Mouse (Mus musculus) liver, embryonic 14.5 days (tissue): ENCODE measurements around the gene Ift20. TPM values are rescaled to one million over a fixed set of nuclear protein-coding genes. Genes with fewer than 3 reads are reported as not detected.

Source experiments
- ATAC-seq: fragments of 200-750 bp; cut with Nextera tagmentation; 2 replicates; pipeline ENCODE4 v1.8.0; 2017; ENCODE audit warnings: moderate number of reproducible peaks, mild to moderate bottlenecking, moderate library complexity; ENCODE audit not compliant: insufficient read depth
- DNase-seq, 3 experiments: peaks; one replicate each; pipeline ENCODE4 v3.0.0-alpha.2; 2012 to 2013; ENCODE audit warnings: low read depth in 3 of 3, low spot score in 3 of 3
- H3K27ac ChIP-seq: fragments of 300-500 bp; sonication (generic); 2 replicates; pipeline ENCODE4 v1.5.1; 2014; ENCODE audit warnings: moderate library complexity, mild to moderate bottlenecking, control low read depth, inconsistent platforms
- H3K27me3 ChIP-seq: fragments of 300-500 bp; sonication (generic); 2 replicates; pipeline ENCODE4 v1.6.1; 2014; ENCODE audit warnings: mild to moderate bottlenecking, low read length, moderate library complexity; ENCODE audit not compliant: control insufficient read depth, insufficient read depth
- H3K36me3 ChIP-seq: fragments of 300-500 bp; sonication (generic); replicated peaks from 2 replicates; pipeline ENCODE4 v1.6.1; 2014; ENCODE audit warnings: low read depth; ENCODE audit not compliant: control insufficient read depth, insufficient read depth
- H3K4me1 ChIP-seq, 2 experiments: fragments of 200-500 bp in 1 of 2; fragments of 300-500 bp in 1 of 2; sonication (generic) in 1 of 2; replicated peaks; 2 replicates each; pipeline ENCODE4 v1.6.1; 2012 to 2014; ENCODE audit warnings: antibody characterized with exemption in 1 of 2, inconsistent platforms in 1 of 2, low read length in 1 of 2; ENCODE audit not compliant: control insufficient read depth in 2 of 2, insufficient read depth in 2 of 2
- H3K4me2 ChIP-seq: fragments of 300-500 bp; sonication (generic); 2 replicates; pipeline ENCODE4 v1.6.1; 2014; ENCODE audit warnings: low read depth, mild to moderate bottlenecking, control low read depth, moderate library complexity
- H3K4me3 ChIP-seq, 2 experiments: fragments of 200-500 bp in 1 of 2; fragments of 300-500 bp in 1 of 2; sonication (generic) in 1 of 2; 2 replicates each; pipeline ENCODE4 v1.5.1; 2012 to 2014; ENCODE audit warnings: low read depth in 2 of 2, low read length in 2 of 2, mild to moderate bottlenecking in 2 of 2, control low read depth in 1 of 2, inconsistent platforms in 1 of 2, moderate library complexity in 1 of 2; ENCODE audit not compliant: insufficient read depth in 1 of 2
- H3K9ac ChIP-seq: fragments of 300-500 bp; sonication (generic); replicated peaks from 2 replicates; pipeline ENCODE4 v1.6.1; 2014; ENCODE audit warnings: mild to moderate bottlenecking, control low read depth, moderate library complexity
- H3K9me3 ChIP-seq: fragments of 300-500 bp; sonication (generic); 2 replicates; pipeline ENCODE4 v1.6.1; 2016; ENCODE audit warnings: low read length, mixed read lengths; ENCODE audit not compliant: control insufficient read depth
- CTCF ChIP-seq: IDR thresholded peaks from 2 replicates; pipeline ENCODE4 v1.5.1; 2016; ENCODE audit warnings: antibody characterized with exemption, low read depth, control low read depth
- EP300 ChIP-seq: IDR thresholded peaks from 2 replicates; pipeline ENCODE4 v1.6.1; 2016; ENCODE audit warnings: antibody characterized with exemption, low read depth
- WGBS: fragments of 180-500 bp; shearing (Covaris S2); extraction: QIAGEN DNeasy Blood & Tissue Kit; methylation state at CpG from one replicate; pipeline ENCODE4 v1.1.7; 2014; ENCODE audit not compliant: insufficient replicate concordance; 5-methylcytosine and 5-hydroxymethylcytosine counted together
- polyA plus RNA-seq, 2 experiments: library from polyadenylated mRNA; depleted of rRNA in 1 of 2; stranded (reverse) in 1 of 2; unstranded in 1 of 2; fragments of >200 nt; fragmentation: Nextera tagmentation in 1 of 2; extraction: Ambion mirVana in 1 of 2; gene quantifications; 2 replicates each; pipeline versions ENCODE4 v1.2.1 to v1.2.3; 2012 to 2014

Ift20 gene
- polyA plus RNA-seq, 2 experiments: 41.7 to 77.8 TPM

DNA sequence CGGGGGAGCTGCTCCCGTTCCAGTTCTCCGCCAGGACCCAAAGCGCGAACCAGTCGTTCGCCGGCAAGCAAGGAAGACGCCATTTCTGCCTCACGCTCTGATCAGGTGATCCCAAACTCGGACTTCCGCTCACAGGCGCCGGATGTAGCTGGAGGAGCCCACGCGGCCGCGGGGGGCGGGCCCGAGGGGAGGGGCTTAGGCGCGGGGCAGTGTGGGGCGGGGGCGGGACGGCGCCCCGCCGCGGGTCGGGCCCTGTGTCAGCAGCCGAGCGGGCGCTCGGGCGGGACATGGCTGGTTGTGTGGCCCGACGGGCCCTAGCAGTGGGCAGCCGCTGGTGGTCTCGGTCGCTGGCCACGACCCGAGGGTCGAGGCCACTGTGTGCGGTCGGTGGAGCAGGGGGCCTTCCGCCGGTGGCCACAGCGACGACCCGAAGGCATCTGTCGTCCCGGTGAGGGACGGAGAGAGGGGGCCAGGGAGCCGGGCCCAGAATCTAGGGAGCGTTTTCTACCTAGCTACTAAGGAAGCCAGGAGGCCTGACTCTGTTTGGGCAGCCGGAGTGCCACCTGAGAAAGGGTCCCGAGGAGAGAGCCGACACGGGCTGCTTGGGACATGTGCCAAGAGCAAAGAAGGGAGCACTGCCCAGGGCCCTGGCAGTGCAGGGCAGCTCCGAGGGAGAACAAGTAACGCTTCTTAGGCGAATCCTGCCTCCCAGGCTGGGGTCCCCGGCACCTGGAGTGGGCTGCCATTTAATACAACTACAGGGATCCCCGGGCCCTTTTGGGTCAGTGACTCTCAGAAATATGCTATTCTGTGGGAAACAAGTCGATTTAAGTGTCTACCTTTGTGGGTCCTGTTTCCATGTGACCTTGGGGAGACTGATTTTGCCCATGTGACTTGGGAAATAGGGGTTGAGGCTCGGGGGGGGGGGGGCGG is 23.9 kb upstream of the Ift20 start, which contains the start of the genes Tmem199 and Poldip2:
TSS of gene Tmem199 (minus strand) at position 148 of the 933 bp plus-strand sequence.
TSS of gene Poldip2 (plus strand) at position 169 of the 933 bp plus-strand sequence.
- ATAC-seq: peak; percentile 98
- TF ChIP-seq EP300 (no peak), CTCF (no peak)
- WGBS: under 1% methylated on average over 67 of the region's 67 CpGs

DNA sequence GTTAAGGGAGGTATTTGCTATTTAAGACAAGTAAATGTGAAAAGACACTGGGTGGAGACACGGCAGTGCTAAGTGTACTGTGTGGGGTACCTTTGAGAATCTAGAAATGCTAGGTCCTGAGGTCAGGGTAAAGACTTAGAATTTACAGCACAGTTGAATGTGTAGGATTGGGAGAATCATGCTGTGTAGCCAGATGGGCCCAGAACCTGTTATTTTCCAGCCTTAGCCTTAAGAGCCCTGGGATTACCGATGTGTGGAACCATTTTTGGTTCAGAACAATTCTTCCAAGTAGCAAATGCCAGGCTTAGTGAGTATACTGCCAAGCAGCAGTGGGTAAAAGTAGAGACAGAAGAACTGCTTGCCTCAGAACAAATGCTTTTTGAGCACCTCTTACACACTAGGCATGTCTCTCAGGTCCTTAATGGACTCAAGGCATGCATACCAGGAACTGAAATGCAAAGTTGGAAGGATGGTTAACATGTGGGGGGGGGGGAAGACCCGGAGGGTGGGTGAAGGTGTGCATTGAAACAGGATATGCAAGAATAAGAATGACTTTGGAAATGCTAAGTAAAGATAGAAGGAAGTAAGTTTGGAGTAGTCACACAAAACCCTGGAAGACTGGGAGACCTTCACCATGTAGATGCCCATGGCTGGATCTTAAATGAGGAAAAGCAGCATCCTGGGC is 22.9 kb upstream of the Ift20 start:
- 58% methylated on average over 3 of the region's 3 CpGs for WGBS
- TF ChIP-seq CTCF: no peak
- TF ChIP-seq EP300: no peak
- peak overlapping the region in 1 of 2 experiments; percentile 75; a peak in 2 of 4 replicates for H3K4me3 ChIP-seq
- peaks cover 27% of the 10 kb centered on the region for H3K36me3 ChIP-seq
- peak overlapping the region; percentile 81 for H3K4me2 ChIP-seq
- H3K27ac ChIP-seq: no peak overlapping the region
- ATAC-seq (no peak), DNase-seq (no peak)
- no peaks in the 10 kb centered on the region for H3K9me3 ChIP-seq
- H3K4me1 ChIP-seq: peaks cover 4 to 11% of the 10 kb centered on the region in 2 experiments; a peak in 3 of 4 replicates
- H3K9ac ChIP-seq: peak overlapping the region; percentile 84
- no peaks in the 10 kb centered on the region for H3K27me3 ChIP-seq

More for the DNA sequence above, 23.9 kb upstream of the Ift20 start, which contains the start of the genes Tmem199 and Poldip2:
- peak within 1 kb of the TSS; percentile 84 for H3K9ac ChIP-seq
- H3K27me3 ChIP-seq: no peaks in the 10 kb centered on the region
- peak within 1 kb of the TSS; percentile 75 for H3K4me3 ChIP-seq
- H3K4me1 ChIP-seq: peaks cover 4 to 11% of the 10 kb centered on the region in 2 experiments; a peak in 3 of 4 replicates
- peaks cover 29% of the 10 kb centered on the region for H3K36me3 ChIP-seq
- peak; percentile 80 to 83 (median 80) for DNase-seq
- no peaks in the 10 kb centered on the region for H3K9me3 ChIP-seq
- peak within 1 kb of the TSS; percentile 4; the same call in 1 of the 2 replicates for H3K27ac ChIP-seq
- H3K4me2 ChIP-seq: peak within 1 kb of the TSS; percentile 81

DNA sequence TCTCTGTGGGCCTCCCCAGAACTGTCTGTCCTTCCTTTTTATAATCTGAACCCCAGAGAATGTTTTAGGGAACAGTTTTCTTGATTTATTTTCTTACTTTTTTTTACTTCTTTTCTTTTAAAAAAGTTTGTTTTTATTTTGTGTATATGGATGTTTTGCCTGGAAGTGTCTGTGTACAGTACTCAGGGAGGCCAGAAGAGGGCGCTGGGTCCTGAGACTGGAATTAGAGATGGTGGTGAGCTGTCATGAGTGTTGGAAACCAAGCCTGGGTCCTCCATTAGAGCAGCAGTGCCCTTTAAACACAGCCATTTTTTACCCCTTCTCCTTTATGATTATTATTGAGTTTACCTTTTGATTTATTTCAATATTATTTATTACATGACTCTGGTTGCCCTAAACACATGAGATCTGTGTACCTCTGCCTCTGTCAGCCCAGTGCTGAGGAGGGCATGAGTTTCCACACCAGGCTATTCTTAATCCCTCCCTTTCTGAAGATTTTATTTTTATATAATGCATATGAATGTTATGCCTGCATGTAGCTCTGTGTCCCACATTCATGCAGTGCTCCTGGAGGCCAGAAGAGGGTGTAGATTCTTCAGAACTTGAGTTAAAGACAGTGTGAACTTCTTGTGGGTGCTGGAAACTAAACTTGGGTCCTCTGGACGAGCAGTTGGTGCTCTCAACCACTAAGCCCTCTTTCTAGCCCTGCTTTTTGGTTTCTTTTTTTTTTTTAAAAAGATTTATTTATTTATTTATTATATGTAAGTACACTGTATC is 20.4 kb upstream of the Ift20 start:
- DNase-seq: no peak
- H3K36me3 ChIP-seq: peaks cover 33% of the 10 kb centered on the region
- 37% methylated on average over 2 of the region's 2 CpGs for WGBS

DNA sequence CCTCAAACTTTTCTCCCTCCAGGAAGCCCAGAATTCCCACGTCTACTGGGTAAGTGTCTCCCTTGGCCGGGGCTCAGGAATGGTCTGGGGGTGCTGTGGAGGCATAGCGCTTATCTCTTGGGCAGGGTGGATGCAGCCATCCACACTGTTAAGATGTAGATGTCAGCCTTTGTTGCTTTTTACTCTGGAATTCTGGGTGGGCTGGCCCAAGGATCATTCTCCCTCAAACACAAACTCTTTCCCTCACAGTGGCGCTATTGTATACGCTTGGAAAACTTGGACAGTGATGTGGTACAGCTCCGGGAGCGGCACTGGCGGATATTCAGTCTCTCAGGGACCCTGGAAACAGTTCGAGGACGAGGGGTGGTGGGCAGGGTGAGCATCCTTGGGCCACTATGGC is 17.2 kb upstream of the Ift20 start:
- no peak overlapping the region for H3K9ac ChIP-seq
- no peak for DNase-seq

More for the DNA sequence above, 20.4 kb upstream of the Ift20 start:
- no peaks in the 10 kb centered on the region for H3K27me3 ChIP-seq
- no peak for TF ChIP-seq EP300
- TF ChIP-seq CTCF: peak; percentile 69
- no peaks in the 10 kb centered on the region for H3K9me3 ChIP-seq
- no peak overlapping the region for H3K9ac ChIP-seq
- ATAC-seq: no peak
- no peak overlapping the region for H3K27ac ChIP-seq
- no peak overlapping the region for H3K4me2 ChIP-seq
- H3K4me3 ChIP-seq: no peak overlapping the region
- peaks cover 4 to 11% of the 10 kb centered on the region in 2 experiments; a peak in 3 of 4 replicates for H3K4me1 ChIP-seq

More for the DNA sequence above, 17.2 kb upstream of the Ift20 start:
- H3K4me2 ChIP-seq: no peak overlapping the region
- no peak for ATAC-seq
- no peak overlapping the region for H3K4me3 ChIP-seq
- H3K27me3 ChIP-seq: no peaks in the 10 kb centered on the region
- H3K36me3 ChIP-seq: peaks cover 52% of the 10 kb centered on the region
- no peak for TF ChIP-seq EP300
- no peak for TF ChIP-seq CTCF
- no peaks in the 10 kb centered on the region for H3K4me1 ChIP-seq
- WGBS: 84% methylated on average over 10 of the region's 10 CpGs
- H3K9me3 ChIP-seq: no peaks in the 10 kb centered on the region
- no peak overlapping the region for H3K27ac ChIP-seq
